Mouse (Mus musculus) sigmoid colon, adult 10 weeks (tissue): ENCODE results near the gene Nlgn1. TPM values are rescaled to one million over a fixed set of nuclear protein-coding genes. Genes with fewer than 3 reads are reported as not detected.

Experiments
- polyA plus RNA-seq: library from polyadenylated mRNA; stranded (reverse); fragments of 350-450 nt; fragmentation: Illumina TruSeq; extraction: RNeasy Lipid Tissue Mini Kit (QIAGEN cat#74804); gene quantifications from one replicate; pipeline ENCODE4 v1.2.3, GENCODE M21; 2014; ENCODE audit warnings: low read depth, low replicate concordance

Gene Nlgn1
- polyA plus RNA-seq: 1.4 TPM

GRCm38 (mm10) chr3:26332400-26333238, at the start of gene Nlgn1:
Nlgn1 (minus strand) TSS chr3:26332460.

